Mouse (Mus musculus) C2C12 (cell line): Measurements from ENCODE around the gene Gm37240. TPM values are rescaled to one million over a fixed set of nuclear protein-coding genes. Genes with fewer than 3 reads are reported as not detected.
A peak's percentile ranks its signal among the peaks of the same experiment; 100 is the strongest.

Experiments used
- H3K27me3 ChIP-seq: one replicate; pipeline ENCODE4 v1.6.1; 2011; ENCODE audit not compliant: control insufficient read depth, insufficient read depth, insufficient read length
- H3K36me3 ChIP-seq: one replicate; pipeline ENCODE4 v1.6.1; 2011; ENCODE audit not compliant: control insufficient read depth, insufficient read depth
- H3K4me3 ChIP-seq: one replicate; pipeline ENCODE4 v1.5.1; 2011; ENCODE audit warnings: mild to moderate bottlenecking, control low read depth; ENCODE audit not compliant: poor library complexity, insufficient read depth, severe bottlenecking
- H3K79me2 ChIP-seq: one replicate; pipeline ENCODE4 v1.6.1; 2011; ENCODE audit not compliant: control insufficient read depth, insufficient read depth
- H3K79me3 ChIP-seq: one replicate; pipeline ENCODE4 v1.6.1; 2011; ENCODE audit warnings: low read depth, control low read depth
- H3ac ChIP-seq: one replicate; pipeline ENCODE3; 2011; ENCODE audit warnings: low read depth; ENCODE audit not compliant: control insufficient read depth, insufficient read length
- CEBPB ChIP-seq: IDR thresholded peaks from one replicate; pipeline ENCODE4 v1.6.1; 2011; ENCODE audit warnings: low read depth, mild to moderate bottlenecking, control low read depth, moderate library complexity
- CTCF ChIP-seq: IDR thresholded peaks from one replicate; pipeline ENCODE4 v1.5.1; 2011; ENCODE audit not compliant: control insufficient read depth, insufficient read depth, insufficient read length
- FOSL1 ChIP-seq: IDR thresholded peaks from one replicate; pipeline ENCODE4 v1.8.0; 2011; ENCODE audit warnings: mild to moderate bottlenecking, low read length; ENCODE audit not compliant: poor library complexity, insufficient read depth, severe bottlenecking
- MAX ChIP-seq: IDR thresholded peaks from one replicate; pipeline ENCODE4 v1.6.1; 2011; ENCODE audit warnings: mild to moderate bottlenecking, control low read depth
- MYOD1 ChIP-seq: IDR thresholded peaks from one replicate; pipeline ENCODE4 v1.6.1; 2011; ENCODE audit warnings: low read depth; ENCODE audit not compliant: control insufficient read depth, insufficient read length
- MYOG ChIP-seq: IDR thresholded peaks from one replicate; pipeline ENCODE4 v1.6.1; 2011; ENCODE audit not compliant: control insufficient read depth, insufficient read length; ENCODE audit errors: extremely low read depth
- USF1 ChIP-seq: IDR thresholded peaks from one replicate; pipeline ENCODE4 v1.6.1; 2011; ENCODE audit warnings: low read depth, mild to moderate bottlenecking, control low read depth, moderate library complexity
- polyA plus RNA-seq: library from polyadenylated mRNA; unstranded; fragments of >200 nt; fragmentation: generic; extraction: Trizol; gene quantifications from one replicate; pipeline ENCODE4 v1.2.1, GENCODE M21; 2012; ENCODE audit warnings: missing spikeins

Gene Gm37240
- polyA plus RNA-seq, 1 experiment = 7.3 TPM

DNA sequence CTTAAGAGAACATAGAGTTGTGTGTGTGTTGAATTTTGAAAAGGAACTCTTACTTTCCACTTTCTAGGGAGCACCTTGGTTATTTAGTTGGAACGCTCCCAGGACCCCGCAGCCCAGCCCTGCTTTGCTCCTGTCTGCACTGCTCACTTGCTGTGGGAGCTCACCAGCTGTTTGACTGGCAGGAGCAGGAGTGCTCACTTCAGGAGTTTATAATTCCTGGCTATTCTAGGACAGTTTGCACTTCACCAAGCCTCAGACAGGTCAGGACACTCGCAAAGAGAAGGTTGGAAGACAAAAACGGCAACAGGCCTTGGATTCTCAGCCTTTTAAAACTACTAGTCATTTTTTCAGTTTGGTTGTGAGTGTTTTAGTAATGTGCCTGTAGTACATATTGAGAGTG is 962.1 kb downstream of the Gm37240 start:
- H3K4me3 ChIP-seq = no peak overlapping the region
- H3K36me3 ChIP-seq = no peaks in the 10 kb centered on the region
- no peaks in the 10 kb centered on the region for H3K27me3 ChIP-seq
- peaks cover 19% of the 10 kb centered on the region for H3K79me2 ChIP-seq
- peaks cover 8% of the 10 kb centered on the region for H3K79me3 ChIP-seq
- TF ChIP-seq CEBPB = no peak
- no peak for TF ChIP-seq CTCF
- no peak for TF ChIP-seq MYOD1
- no peak for TF ChIP-seq FOSL1
- no peak for TF ChIP-seq MYOG
- TF ChIP-seq MAX = no peak
- no peak for TF ChIP-seq USF1
- no peak overlapping the region for H3ac ChIP-seq

- H3K79me3 ChIP-seq = peaks cover 5% of the 10 kb centered on the region
- peaks cover 11% of the 10 kb centered on the region for H3K79me2 ChIP-seq
- no peak overlapping the region for H3K4me3 ChIP-seq
- no peaks in the 10 kb centered on the region for H3K27me3 ChIP-seq
- no peak overlapping the region for H3ac ChIP-seq
- TF ChIP-seq USF1 (no peak), CTCF (no peak), CEBPB (no peak), MAX (no peak), MYOG (no peak), FOSL1 (no peak), MYOD1 (no peak)
- no peaks in the 10 kb centered on the region for H3K36me3 ChIP-seq
Measured at GRCm38 (mm10) chr3:84923670-84924069, 963.6 kb downstream of the Gm37240 start.

GRCm38 (mm10) chr3:84923256-84923655 is 964.1 kb downstream of the Gm37240 start:
- Histone ChIP-seq H3K4me3 (no peak overlapping the region), H3K36me3 (no peaks in the 10 kb centered on the region), H3ac (no peak overlapping the region), H3K79me2 (peaks cover 7% of the 10 kb centered on the region), H3K27me3 (no peaks in the 10 kb centered on the region), H3K79me3 (peaks cover 4% of the 10 kb centered on the region)
- no peak for TF ChIP-seq MYOD1
- peak; percentile 78 for TF ChIP-seq CEBPB

- TF ChIP-seq MYOD1 (no peak), CTCF (no peak), USF1 (no peak), MAX (no peak), FOSL1 (no peak), CEBPB (no peak), MYOG (no peak)
- Histone ChIP-seq H3K79me2 (peaks cover 7% of the 10 kb centered on the region), H3ac (no peak overlapping the region), H3K36me3 (no peaks in the 10 kb centered on the region), H3K79me3 (peaks cover 4% of the 10 kb centered on the region), H3K4me3 (no peak overlapping the region), H3K27me3 (no peaks in the 10 kb centered on the region)
Measured at GRCm38 (mm10) chr3:84921704-84922420, 965.5 kb downstream of the Gm37240 start.

GRCm38 (mm10) chr3:84917903-84918679 is 969.2 kb downstream of the Gm37240 start:
- TF ChIP-seq FOSL1 (no peak), MYOD1 (no peak), CEBPB (no peak), MAX (no peak), MYOG (no peak), USF1 (no peak), CTCF (no peak)
- Histone ChIP-seq H3K4me3 (no peak overlapping the region), H3K27me3 (no peaks in the 10 kb centered on the region), H3K36me3 (no peaks in the 10 kb centered on the region), H3K79me2 (no peaks in the 10 kb centered on the region), H3K79me3 (peaks cover 4% of the 10 kb centered on the region), H3ac (no peak overlapping the region)

GRCm38 (mm10) chr3:84914284-84914683 is 973.0 kb downstream of the Gm37240 start:
- Histone ChIP-seq H3K79me3 (peaks cover 2% of the 10 kb centered on the region), H3K27me3 (no peaks in the 10 kb centered on the region), H3K4me3 (no peak overlapping the region), H3ac (no peak overlapping the region), H3K79me2 (no peaks in the 10 kb centered on the region), H3K36me3 (no peaks in the 10 kb centered on the region)
- no peak for TF ChIP-seq MYOD1
- no peak for TF ChIP-seq FOSL1
- no peak for TF ChIP-seq CTCF
- TF ChIP-seq USF1 = no peak
- TF ChIP-seq MYOG = no peak
- TF ChIP-seq CEBPB = no peak
- TF ChIP-seq MAX = no peak
